22 mouse cellular contexts compared by ENCODE assay signal in genomic region chr15:51363391-51363790, GRCm38 (mm10).
A peak's percentile ranks its signal among the peaks of the same experiment; 100 is the strongest.
DNase-seq lines count a peak whose midpoint lies in the region; ATAC-seq and TF ChIP-seq lines count a peak whose summit lies in the region.
"Had no signal": no experiment of that assay in that cellular context is flagged by ENCODE, and none has a peak within 500 bp of the region (broad histone marks: within the 10 kb centered on the region; RNA-seq: fewer than 3 reads in every experiment).

No protein-coding gene starts in this region.

- no peak for TF ChIP-seq CTCF in CH12.LX (conservative IDR thresholded peaks at IDR 0.05 in 1 of 2, IDR thresholded peaks at IDR 0.05 in 1 of 2; ENCODE audit: low read depth in 2 of 2, low read length in 2 of 2)

- no peaks in the 10 kb centered on the region for H3K36me3 ChIP-seq in heart, embryonic 12.5 days
- H3K36me3 ChIP-seq in CH12.LX (replicated peaks in 1 of 2; ENCODE audit: control insufficient read depth in 1 of 2, insufficient read depth in 1 of 2, low read length in 1 of 2): no peaks in the 10 kb centered on the region
- H3K36me3 ChIP-seq in myocyte (ENCODE audit: control insufficient read depth, insufficient read depth): no peaks in the 10 kb centered on the region
- H3K36me3 ChIP-seq: embryonic facial prominence, embryonic 15.5 days; forebrain, embryonic 15.5 days; intestine, embryonic 15.5 days; midbrain, embryonic 15.5 days; neural tube, embryonic 13.5 days had no signal

- no peaks in the 10 kb centered on the region for H3K27me3 ChIP-seq in heart, embryonic 12.5 days (replicated peaks)
- H3K27me3 ChIP-seq in CH12.LX (replicated peaks) (no peaks in the 10 kb centered on the region), myocyte (ENCODE audit: control insufficient read depth, insufficient read depth, insufficient read length) (no peaks in the 10 kb centered on the region)
- H3K27me3 ChIP-seq: embryonic facial prominence, embryonic 15.5 days; forebrain, embryonic 15.5 days; intestine, embryonic 15.5 days; midbrain, embryonic 15.5 days; neural tube, embryonic 13.5 days had no signal

- WGBS in heart, embryonic 12.5 days: 36% methylated on average over 7 of the region's 7 CpGs

- H3K9ac ChIP-seq in heart, embryonic 12.5 days: no peak overlapping the region
- H3K9ac ChIP-seq in CH12.LX (ENCODE audit: insufficient read depth, low read depth): no peak overlapping the region
- H3K9ac ChIP-seq: embryonic facial prominence, embryonic 15.5 days; forebrain, embryonic 15.5 days; intestine, embryonic 15.5 days; midbrain, embryonic 15.5 days; neural tube, embryonic 13.5 days had no signal

- H3K4me1 ChIP-seq in heart, embryonic 12.5 days (replicated peaks): no peaks in the 10 kb centered on the region
- peaks cover 0 to 7% of the 10 kb centered on the region in 2 experiments; a peak in 1 of 4 replicates for H3K4me1 ChIP-seq in CH12.LX (ENCODE audit: control insufficient read depth in 1 of 2, insufficient read depth in 2 of 2)
- H3K4me1 ChIP-seq: embryonic facial prominence, embryonic 15.5 days; forebrain, embryonic 15.5 days; intestine, embryonic 15.5 days; midbrain, embryonic 15.5 days; neural tube, embryonic 13.5 days had no signal

- no peak for ATAC-seq in heart, embryonic 12.5 days (ENCODE audit: insufficient number of reproducible peaks, low FRiP score)
- ATAC-seq: forebrain, embryonic 15.5 days; hindbrain, embryonic 16.5 days; intestine, embryonic 15.5 days; midbrain, embryonic 15.5 days had no signal

- TF ChIP-seq EP300 in CH12.LX (IDR thresholded peaks at IDR 0.05; ENCODE audit: low read length): no peak

- no peak for TF ChIP-seq RAD21 in CH12.LX (IDR thresholded peaks at IDR 0.05; ENCODE audit: low read depth, low read length)

- no peaks in the 10 kb centered on the region for H3K9me3 ChIP-seq in heart, embryonic 12.5 days (replicated peaks)
- H3K9me3 ChIP-seq in CH12.LX (replicated peaks; ENCODE audit: low read length): no peaks in the 10 kb centered on the region
- H3K9me3 ChIP-seq: embryonic facial prominence, embryonic 15.5 days; forebrain, embryonic 15.5 days; intestine, embryonic 15.5 days; midbrain, embryonic 15.5 days; neural tube, embryonic 13.5 days had no signal

- peak; percentile 98 for DNase-seq in heart, adult 11 months
- DNase-seq in CH12.LX (ENCODE audit: extremely low read depth): peak; percentile 15
- DNase-seq in brain, adult 2 months (ENCODE audit: low read depth, low spot score): peak; percentile 4
- DNase-seq in adrenal gland, postnatal 25 days: no peak
- no peak for DNase-seq in adrenal gland, postnatal 10 days
- DNase-seq: B cell, adult 2 months; cerebellum, adult 11 months; cerebellum, adult 9-11 months; kidney, adult 8-10 months; kidney, postnatal 14 days; layer of hippocampus, postnatal 36 days; lung, postnatal 4 days; right cerebral cortex, adult 18-20 months had no signal

- H3K79me2 ChIP-seq in CH12.LX (replicated peaks; ENCODE audit: control insufficient read depth, extremely low read depth, insufficient read depth, poor library complexity, severe bottlenecking) (no peaks in the 10 kb centered on the region), myocyte (ENCODE audit: control insufficient read depth, insufficient read depth) (no peaks in the 10 kb centered on the region)

- in situ Hi-C loops in CH12.LX (cut with MboI; ENCODE audit: low pct_ligation_motif_present, low pct_unique_long_range_greater_than_20kb, low sequenced_read_pairs): no loop called here

- H3ac ChIP-seq in myocyte (ENCODE audit: control insufficient read depth, insufficient read length): no peak overlapping the region

- H3K27ac ChIP-seq in heart, embryonic 12.5 days (ENCODE audit: poor library complexity, severe bottlenecking): no peak overlapping the region
- H3K27ac ChIP-seq in CH12.LX (ENCODE audit: insufficient read depth, low read depth): no peak overlapping the region
- H3K27ac ChIP-seq: embryonic facial prominence, embryonic 15.5 days; forebrain, embryonic 15.5 days; intestine, embryonic 15.5 days; layer of hippocampus, adult 2 months; midbrain, embryonic 15.5 days; neural tube, embryonic 13.5 days had no signal

- dilution Hi-C loops in CH12.LX (cut with MboI; ENCODE audit: extremely low pct_ligation_motif_present, extremely low pct_unique_long_range_greater_than_20kb, low sequenced_read_pairs): no loop called here

- no peak overlapping the region for H3K4me2 ChIP-seq in heart, embryonic 12.5 days
- H3K4me2 ChIP-seq in CH12.LX (ENCODE audit: insufficient read depth, low read depth, poor library complexity, severe bottlenecking) (no peak overlapping the region), myocyte (ENCODE audit: low read depth) (peak overlapping the region; percentile 50)
- H3K4me2 ChIP-seq: embryonic facial prominence, embryonic 15.5 days; forebrain, embryonic 15.5 days; intestine, embryonic 15.5 days; midbrain, embryonic 15.5 days; neural tube, embryonic 13.5 days had no signal

- TF ChIP-seq POLR2A in CH12.LX (IDR thresholded peaks at IDR 0.05; ENCODE audit: low read depth, low read length) (no peak), myocyte (IDR thresholded peaks at IDR 0.05; ENCODE audit: insufficient read length, low read depth) (no peak)

- no peak overlapping the region for H3K4me3 ChIP-seq in heart, embryonic 12.5 days
- H3K4me3 ChIP-seq in CH12.LX (replicated peaks in 1 of 3; ENCODE audit: low read depth in 2 of 3, low read length in 2 of 3, poor library complexity in 1 of 3) (no peak overlapping the region), myocyte (no peak overlapping the region)
- H3K4me3 ChIP-seq: embryonic facial prominence, embryonic 15.5 days; forebrain, embryonic 15.5 days; intestine, embryonic 15.5 days; layer of hippocampus, adult 2 months; midbrain, embryonic 15.5 days; neural tube, embryonic 13.5 days had no signal

TF ChIP-seq in CH12.LX, 34 proteins besides CTCF, POLR2A, EP300 and RAD21:
- TF ChIP-seq POLR2AphosphoS2 (IDR thresholded peaks at IDR 0.05; ENCODE audit: low read depth, low read length): no peak
- TF ChIP-seq TCF12 (IDR thresholded peaks at IDR 0.05; ENCODE audit: low read depth, low read length): no peak
- no peak for TF ChIP-seq ZC3H11A (IDR thresholded peaks at IDR 0.05; ENCODE audit: low read depth, low read length)
- TF ChIP-seq MYC (IDR thresholded peaks at IDR 0.05; ENCODE audit: low read depth, low read length): no peak
- TF ChIP-seq CHD2 (IDR thresholded peaks at IDR 0.05; ENCODE audit: low read length): no peak
- no peak for TF ChIP-seq ETS1 (conservative IDR thresholded peaks at IDR 0.05; ENCODE audit: low read depth, low read length)

TF ChIP-seq in myocyte, 11 proteins besides CTCF, POLR2A, EP300 and RAD21:
- TF ChIP-seq POLR2AphosphoS2 (IDR thresholded peaks at IDR 0.05; ENCODE audit: insufficient read length, low read depth) (no peak), REST (IDR thresholded peaks at IDR 0.05; ENCODE audit: insufficient read depth, insufficient read length) (no peak), E2F4 (IDR thresholded peaks at IDR 0.05; ENCODE audit: insufficient read depth) (no peak)

Comparison
In these comparisons a context has a peak if more than half of its experiments do, and no peak if none do; other contexts are left out.
1. DNase-seq: peak in heart, adult 11 months (single experiment), CH12.LX (single experiment) and brain, adult 2 months (single experiment); none in adrenal gland, postnatal 25 days (single experiment) and adrenal gland, postnatal 10 days (single experiment).